Mouse (Mus musculus) midbrain, postnatal 0 days (tissue): ENCODE measurements around the gene Sertad1. TPM values are rescaled to one million over a fixed set of nuclear protein-coding genes. Genes with fewer than 3 reads are reported as not detected.
A peak's percentile ranks its signal among the peaks of the same experiment; 100 is the strongest.

Source experiments
- ATAC-seq: fragments of 200-750 bp; cut with Nextera tagmentation; 2 replicates; pipeline ENCODE4 v1.8.0; 2017; ENCODE audit warnings: moderate number of reproducible peaks, mild to moderate bottlenecking, moderate TSS enrichment, moderate library complexity; ENCODE audit not compliant: low FRiP score
- DNase-seq: peaks from one replicate; pipeline ENCODE4 v3.0.0-alpha.2; 2015; ENCODE audit warnings: low spot score
- H3K27ac ChIP-seq: fragments of 300-500 bp; sonication (generic); 2 replicates; pipeline ENCODE4 v1.5.1; 2014; ENCODE audit warnings: low read depth, mild to moderate bottlenecking, low read length, mixed read lengths
- H3K27me3 ChIP-seq: fragments of 300-500 bp; sonication (generic); 2 replicates; pipeline ENCODE4 v1.6.1; 2014; ENCODE audit warnings: low read length, control low read depth, mixed read lengths; ENCODE audit not compliant: insufficient read depth
- H3K36me3 ChIP-seq: fragments of 300-500 bp; sonication (generic); 2 replicates; pipeline ENCODE4 v1.6.1; 2014; ENCODE audit warnings: low read length, control low read depth, mixed read lengths; ENCODE audit not compliant: insufficient read depth
- H3K4me1 ChIP-seq: fragments of 300-500 bp; sonication (generic); 2 replicates; pipeline ENCODE4 v1.6.1; 2014; ENCODE audit warnings: mild to moderate bottlenecking, control low read depth, antibody characterized with exemption, low read length, mixed read lengths; ENCODE audit not compliant: insufficient read depth
- H3K4me2 ChIP-seq: fragments of 300-500 bp; sonication (generic); 2 replicates; pipeline ENCODE4 v1.6.1; 2014; ENCODE audit warnings: low read depth, mild to moderate bottlenecking, low read length, mixed read lengths; ENCODE audit not compliant: poor library complexity, severe bottlenecking
- H3K4me3 ChIP-seq: fragments of 300-500 bp; sonication (generic); 2 replicates; pipeline ENCODE4 v1.5.1; 2014; ENCODE audit warnings: low read depth, mild to moderate bottlenecking, low read length, moderate library complexity
- H3K9ac ChIP-seq: fragments of 300-500 bp; sonication (generic); replicated peaks from 2 replicates; pipeline ENCODE4 v1.6.1; 2014; ENCODE audit warnings: mild to moderate bottlenecking, low read length, moderate library complexity, mixed read lengths; ENCODE audit not compliant: poor library complexity, severe bottlenecking
- H3K9me3 ChIP-seq: fragments of 300-500 bp; sonication (generic); 2 replicates; pipeline ENCODE4 v1.6.1; 2016; ENCODE audit warnings: low read length, control low read depth
- CTCF ChIP-seq: IDR thresholded peaks from 2 replicates; pipeline ENCODE4 v1.5.1; 2016; ENCODE audit warnings: antibody characterized with exemption, mild to moderate bottlenecking
- WGBS: fragments of 180-500 bp; shearing (Covaris S2); extraction: QIAGEN DNeasy Blood & Tissue Kit; methylation state at CpG from one replicate; pipeline ENCODE4 v1.1.7; 2014; 5-methylcytosine and 5-hydroxymethylcytosine counted together
- polyA plus RNA-seq: library from polyadenylated mRNA; unstranded; fragments of >200 nt; fragmentation: Nextera tagmentation; extraction: Ambion mirVana; gene quantifications from 2 replicates; pipeline ENCODE4 v1.2.1, GENCODE M21; 2015
- total RNA-seq: library from RNA; depleted of rRNA; stranded (reverse); fragments of >200 nt; gene quantifications from 2 replicates; pipeline ENCODE4 v1.2.3, GENCODE M21; 2014

Sertad1 gene
- total and polyA plus RNA-seq, 2 experiments from 2014 or later, result 6.9 to 10.5 TPM

GRCm38 (mm10) chr7:27501620-27502019, 14.9 kb downstream of the Sertad1 start:
- Histone ChIP-seq H3K27ac (no peak overlapping the region), H3K36me3 (no peaks in the 10 kb centered on the region), H3K4me3 (no peak overlapping the region), H3K4me1 (no peaks in the 10 kb centered on the region; the same call in 1 of the 2 replicates), H3K27me3 (no peaks in the 10 kb centered on the region), H3K9me3 (no peaks in the 10 kb centered on the region), H3K4me2 (no peak overlapping the region), H3K9ac (no peak overlapping the region)
- DNase-seq (no peak), ATAC-seq (no peak)
- no peak for TF ChIP-seq CTCF
- WGBS, result 83% methylated on average over 4 of the region's 4 CpGs

- no peaks in the 10 kb centered on the region for H3K9me3 ChIP-seq
- H3K4me1 ChIP-seq, result peaks cover 4% of the 10 kb centered on the region; the same call in 1 of the 2 replicates
- H3K36me3 ChIP-seq, result no peaks in the 10 kb centered on the region
- H3K4me3 ChIP-seq, result peak overlapping the region; percentile 48
- ATAC-seq (no peak), DNase-seq (no peak)
- peak overlapping the region; percentile 62; the same call in 1 of the 2 replicates for H3K9ac ChIP-seq
- TF ChIP-seq CTCF, result no peak
- no peak overlapping the region; the same call in 1 of the 2 replicates for H3K27ac ChIP-seq
- H3K27me3 ChIP-seq, result no peaks in the 10 kb centered on the region
- peak overlapping the region; percentile 57 for H3K4me2 ChIP-seq
- 48% methylated on average over 9 of the region's 9 CpGs for WGBS
These were observed 20.2 kb downstream of the Sertad1 start for GRCm38 (mm10) chr7:27506765-27507370.

GRCm38 (mm10) chr7:27507711-27508647, 21.3 kb downstream of the Sertad1 start:
- peak; percentile 69 for TF ChIP-seq CTCF
- peak overlapping the region; percentile 57 for H3K4me2 ChIP-seq
- H3K36me3 ChIP-seq, result no peaks in the 10 kb centered on the region
- DNase-seq (peak; percentile 96), ATAC-seq (peak; percentile 89)
- no peaks in the 10 kb centered on the region for H3K9me3 ChIP-seq
- no peaks in the 10 kb centered on the region for H3K27me3 ChIP-seq
- peak overlapping the region; percentile 62 for H3K9ac ChIP-seq
- under 1% methylated on average over 49 of the region's 54 CpGs for WGBS
- peak overlapping the region; percentile 90 for H3K27ac ChIP-seq
- H3K4me3 ChIP-seq, result peak overlapping the region; percentile 48
- peaks cover 4% of the 10 kb centered on the region; the same call in 1 of the 2 replicates for H3K4me1 ChIP-seq

GRCm38 (mm10) chr7:27508648-27509005, 21.9 kb downstream of the Sertad1 start:
- H3K9me3 ChIP-seq, result no peaks in the 10 kb centered on the region
- H3K4me2 ChIP-seq, result peak overlapping the region; percentile 57
- DNase-seq (peak; percentile 65), ATAC-seq (peak; percentile 67; the same call in 1 of the 2 replicates)
- H3K27me3 ChIP-seq, result no peaks in the 10 kb centered on the region
- peak; percentile 81 for TF ChIP-seq CTCF
- H3K4me3 ChIP-seq, result peak overlapping the region; percentile 48
- no peaks in the 10 kb centered on the region for H3K36me3 ChIP-seq
- WGBS, result 24% methylated on average over 6 of the region's 6 CpGs
- no peak overlapping the region for H3K9ac ChIP-seq
- peaks cover 4% of the 10 kb centered on the region; the same call in 1 of the 2 replicates for H3K4me1 ChIP-seq
- 0 out of 2 replicates have a peak overlapping the region, but pooled peaks have one; percentile 90 for H3K27ac ChIP-seq

GRCm38 (mm10) chr7:27510809-27511208, 24.1 kb downstream of the Sertad1 start:
- DNase-seq, result no peak
- no peaks in the 10 kb centered on the region for H3K9me3 ChIP-seq
- no peaks in the 10 kb centered on the region for H3K27me3 ChIP-seq
- WGBS, result 77% methylated on average over 2 of the region's 2 CpGs
- H3K4me3 ChIP-seq, result no peak overlapping the region
- ATAC-seq, result no peak
- H3K4me1 ChIP-seq, result peaks cover 4% of the 10 kb centered on the region; the same call in 1 of the 2 replicates
- no peak overlapping the region for H3K9ac ChIP-seq
- no peak overlapping the region for H3K27ac ChIP-seq
- H3K4me2 ChIP-seq, result no peak overlapping the region
- H3K36me3 ChIP-seq, result no peaks in the 10 kb centered on the region
- TF ChIP-seq CTCF, result no peak
